Mouse (Mus musculus) megakaryocyte, adult 5-6 weeks (primary cell): ENCODE data around the gene Asxl2. TPM values are rescaled to one million over a fixed set of nuclear protein-coding genes. Genes with fewer than 3 reads are reported as not detected.

Experiments used
- ATAC-seq: 2 replicates; pipeline ENCODE4 v1.8.0; 2016; ENCODE audit warnings: mild to moderate bottlenecking, inconsistent platforms; ENCODE audit not compliant: poor library complexity, severe bottlenecking
- total RNA-seq, 2 experiments: library from RNA; stranded (forward) in 1 of 2; stranded (reverse) in 1 of 2; fragments of 153-499, 151-499 nt in 1 of 2; fragments of 221-1000, 200-1000 nt in 1 of 2; gene quantifications; 2 replicates each; pipeline versions ENCODE4 v1.2.3 to v1.2.4; 2015 to 2017

The Asxl2 gene
- total RNA-seq, 2 experiments from 2014 or later: 29.0 to 38.8 TPM

- no peak for ATAC-seq
These were observed 114.2 kb downstream of the Asxl2 start for GRCm38 (mm10) chr12:3540871-3541270.

- no peak for ATAC-seq
These were observed 118.8 kb downstream of the Asxl2 start for GRCm38 (mm10) chr12:3545451-3545850.

- ATAC-seq: no peak
These were observed 119.5 kb downstream of the Asxl2 start for GRCm38 (mm10) chr12:3546121-3546658.

- no peak for ATAC-seq
These were observed 120.1 kb downstream of the Asxl2 start for GRCm38 (mm10) chr12:3546781-3547180.

GRCm38 (mm10) chr12:3547506-3547905, 120.8 kb downstream of the Asxl2 start:
- no peak for ATAC-seq

GRCm38 (mm10) chr12:3547911-3548310, 121.3 kb downstream of the Asxl2 start:
- no peak for ATAC-seq

GRCm38 (mm10) chr12:3548582-3549211, 122.0 kb downstream of the Asxl2 start:
- peak; percentile 47 for ATAC-seq

- ATAC-seq: no peak
These were observed 123.6 kb downstream of the Asxl2 start for GRCm38 (mm10) chr12:3550280-3550679.

Other genes starting within 250 kb of the Asxl2 start
- 68.7 and 74.6 TPM in 2 replicates for gene Rab10, start 116.9 kb upstream of the Asxl2 start, total RNA-seq (2015)
- 94.9 and 96.9 TPM in 2 replicates for gene Rab10, start 116.9 kb upstream of the Asxl2 start, total RNA-seq (2017)
- 1.8 and 2.5 TPM in 2 replicates for gene Kif3c, start 61.7 kb upstream of the Asxl2 start, total RNA-seq (2015)
- gene Kif3c, start 61.7 kb upstream of the Asxl2 start, total RNA-seq (2017): 1.8 and 1.9 TPM in 2 replicates
- gene Dtnb, start 145.5 kb downstream of the Asxl2 start, total RNA-seq (2015): 9.1 and 14.8 TPM in 2 replicates
- gene Dtnb, start 145.5 kb downstream of the Asxl2 start, total RNA-seq (2017): 8.1 and 28.5 TPM in 2 replicates